Mouse (Mus musculus) heart, postnatal 0 days (tissue): ENCODE results near the gene Srsf10. TPM values are rescaled to one million over a fixed set of nuclear protein-coding genes. Genes with fewer than 3 reads are reported as not detected.

Source experiments
- ATAC-seq: fragments of 200-750 bp; cut with Nextera tagmentation; 2 replicates; pipeline ENCODE4 v1.8.0; 2017; ENCODE audit warnings: low read depth, moderate number of reproducible peaks, moderate library complexity; ENCODE audit not compliant: insufficient read depth
- DNase-seq: peaks from one replicate; pipeline ENCODE4 v3.0.0-alpha.2; 2016; ENCODE audit warnings: low spot score
- H3K27ac ChIP-seq: fragments of 300-500 bp; sonication (generic); 2 replicates; pipeline ENCODE4 v1.5.1; 2014; ENCODE audit warnings: low read depth, mild to moderate bottlenecking
- H3K27me3 ChIP-seq: fragments of 300-500 bp; sonication (generic); 2 replicates; pipeline ENCODE4 v1.6.1; 2014; ENCODE audit warnings: low read length, mixed read lengths; ENCODE audit not compliant: control insufficient read depth, insufficient read depth
- H3K36me3 ChIP-seq: fragments of 300-500 bp; sonication (generic); replicated peaks from 2 replicates; pipeline ENCODE4 v1.6.1; 2014; ENCODE audit warnings: low read length, mixed read lengths; ENCODE audit not compliant: control insufficient read depth, insufficient read depth
- H3K4me1 ChIP-seq: fragments of 300-500 bp; sonication (generic); 2 replicates; pipeline ENCODE4 v1.6.1; 2014; ENCODE audit warnings: antibody characterized with exemption; ENCODE audit not compliant: control insufficient read depth, insufficient read depth
- H3K4me2 ChIP-seq: fragments of 300-500 bp; sonication (generic); 2 replicates; pipeline ENCODE4 v1.6.1; 2014; ENCODE audit warnings: low read depth, mild to moderate bottlenecking, low read length, moderate library complexity
- H3K4me3 ChIP-seq: fragments of 300-500 bp; sonication (generic); 2 replicates; pipeline ENCODE4 v1.5.1; 2014; ENCODE audit warnings: low read depth, low read length
- H3K9ac ChIP-seq: fragments of 300-500 bp; sonication (generic); replicated peaks from 2 replicates; pipeline ENCODE4 v1.6.1; 2014; ENCODE audit warnings: low read depth, low read length, mixed read lengths
- H3K9me3 ChIP-seq: fragments of 300-500 bp; sonication (generic); replicated peaks from 2 replicates; pipeline ENCODE4 v1.6.1; 2016; ENCODE audit warnings: low read length; ENCODE audit not compliant: control insufficient read depth
- CTCF ChIP-seq: IDR thresholded peaks from 2 replicates; pipeline ENCODE4 v1.5.1; 2016; ENCODE audit warnings: antibody characterized with exemption, control low read depth, low read depth
- EP300 ChIP-seq: IDR thresholded peaks from 2 replicates; pipeline ENCODE4 v1.6.1; 2016; ENCODE audit warnings: antibody characterized with exemption, low read depth
- WGBS: fragments of 180-500 bp; shearing (Covaris S2); extraction: QIAGEN DNeasy Blood & Tissue Kit; methylation state at CpG from one replicate; pipeline ENCODE4 v1.1.7; 2014; 5-methylcytosine and 5-hydroxymethylcytosine counted together
- polyA plus RNA-seq: library from polyadenylated mRNA; unstranded; fragments of >200 nt; fragmentation: Nextera tagmentation; extraction: Ambion mirVana; gene quantifications from 2 replicates; pipeline ENCODE4 v1.2.1, GENCODE M21; 2015
- total RNA-seq: library from RNA; depleted of rRNA; stranded (reverse); fragments of >200 nt; gene quantifications from 2 replicates; pipeline ENCODE4 v1.2.3, GENCODE M21; 2014; ENCODE audit warnings: low replicate concordance; rRNA removed

The Srsf10 gene
- total and polyA plus RNA-seq, 2 experiments from 2014 or later = 63.6 to 97.0 TPM

DNA sequence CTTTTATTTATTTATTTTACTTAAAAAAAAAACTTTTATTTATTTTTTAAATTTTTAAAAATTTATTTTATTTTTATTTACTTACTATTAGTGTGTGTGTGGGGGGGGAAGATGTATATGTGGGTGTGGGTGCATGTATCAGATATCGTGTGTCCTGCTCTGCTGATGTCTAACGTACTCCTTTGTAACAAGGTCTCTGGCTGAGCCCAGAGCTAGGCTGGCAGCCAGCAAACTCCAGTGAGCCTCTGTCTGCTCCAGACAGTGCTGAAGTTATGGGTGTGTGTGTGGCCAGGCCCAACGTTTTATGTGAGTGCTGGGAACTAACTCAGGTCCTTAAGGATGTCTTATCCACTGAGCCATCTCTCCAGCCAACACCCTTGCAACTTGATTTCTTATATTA is 56.6 kb downstream of the Srsf10 start:
- TF ChIP-seq CTCF (no peak), EP300 (no peak)
- ATAC-seq (no peak), DNase-seq (no peak)
- H3K4me3 ChIP-seq = no peak overlapping the region
- H3K9me3 ChIP-seq = no peaks in the 10 kb centered on the region
- H3K27ac ChIP-seq = peak overlapping the region; percentile 52; the same call in 1 of the 2 replicates
- H3K4me2 ChIP-seq = no peak overlapping the region
- no peaks in the 10 kb centered on the region for H3K4me1 ChIP-seq
- H3K9ac ChIP-seq = no peak overlapping the region
- H3K27me3 ChIP-seq = no peaks in the 10 kb centered on the region
- 48% methylated on average over 3 of the region's 3 CpGs for WGBS
- H3K36me3 ChIP-seq = no peaks in the 10 kb centered on the region

DNA sequence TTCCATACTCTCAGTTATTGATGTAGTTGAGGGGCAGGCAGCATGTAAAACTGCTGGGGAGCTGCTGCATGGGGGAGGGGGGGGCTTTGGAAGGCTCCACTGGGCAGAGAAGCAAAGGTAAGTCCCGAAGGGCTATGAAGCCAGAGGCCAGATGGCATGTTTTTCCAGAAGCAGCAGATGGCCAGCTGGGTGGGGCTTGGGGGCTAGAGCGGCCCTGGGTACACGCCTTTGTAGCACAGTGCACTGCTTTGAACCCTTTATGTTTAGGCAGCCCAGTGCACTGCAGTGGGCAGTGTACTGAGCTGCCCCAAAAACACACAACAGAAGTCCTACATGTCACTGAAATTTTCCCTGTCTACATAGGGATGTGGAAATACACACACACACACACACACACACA is 57.3 kb downstream of the Srsf10 start:
- H3K9ac ChIP-seq = no peak overlapping the region
- 57% methylated on average over 3 of the region's 3 CpGs for WGBS
- no peak overlapping the region for H3K4me3 ChIP-seq
- H3K4me1 ChIP-seq = no peaks in the 10 kb centered on the region
- ATAC-seq = no peak
- H3K9me3 ChIP-seq = no peaks in the 10 kb centered on the region
- DNase-seq = no peak
- TF ChIP-seq CTCF (no peak), EP300 (no peak)
- no peak overlapping the region for H3K4me2 ChIP-seq
- H3K36me3 ChIP-seq = no peaks in the 10 kb centered on the region
- H3K27ac ChIP-seq = no peak overlapping the region
- no peaks in the 10 kb centered on the region for H3K27me3 ChIP-seq

DNA sequence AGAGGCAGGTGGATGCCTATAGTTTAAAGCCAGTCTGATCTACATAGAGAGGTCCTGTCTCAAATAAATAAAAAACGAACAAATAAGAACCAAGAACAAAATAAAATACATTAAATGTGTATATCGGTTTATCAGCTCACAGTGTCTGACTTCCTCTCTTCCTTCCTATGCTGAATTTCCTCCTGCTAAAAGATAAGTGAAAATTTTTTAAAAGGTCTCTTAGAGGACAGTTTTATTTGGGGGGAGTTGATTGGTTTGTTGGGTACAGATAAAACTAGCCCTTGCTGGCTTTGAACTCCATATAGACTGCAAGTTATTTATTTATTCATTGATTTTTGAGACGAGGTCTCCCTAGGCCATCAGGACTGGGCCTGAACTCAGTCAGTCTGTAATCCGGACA is 57.9 kb downstream of the Srsf10 start:
- WGBS = 56% methylated on average over 4 of the region's 4 CpGs
- ATAC-seq = no peak

DNA sequence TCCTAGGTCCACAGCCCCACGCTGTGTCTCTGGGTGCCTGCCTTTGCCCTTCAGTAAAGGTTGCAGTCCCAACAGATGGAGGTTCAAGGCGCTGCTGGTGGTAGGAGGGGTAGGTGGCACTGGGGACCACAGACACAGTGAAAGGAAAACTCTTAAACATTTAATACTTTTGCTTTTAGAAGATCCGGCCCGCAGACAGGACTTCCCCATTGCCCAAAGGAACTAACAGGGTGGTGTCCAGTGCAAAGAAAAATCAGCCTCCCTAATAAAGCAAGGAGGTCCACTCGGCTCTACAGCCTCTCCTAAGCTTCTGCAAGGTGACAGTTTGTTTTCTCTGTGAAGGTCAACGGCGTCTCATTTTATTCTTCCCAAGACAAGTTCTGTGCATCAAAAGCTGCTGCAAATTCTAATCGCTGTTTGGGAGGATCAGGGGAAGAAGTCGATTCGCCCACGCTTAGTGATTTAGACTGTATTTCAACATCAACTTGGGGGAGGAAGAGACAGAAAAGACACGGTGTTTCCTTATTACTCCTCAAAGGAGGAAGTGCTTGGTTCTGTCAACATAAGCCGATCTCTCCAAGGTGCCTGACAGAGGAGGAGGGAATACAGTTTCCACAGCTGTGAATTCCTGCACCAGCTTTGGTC is 63.2 kb downstream of the Srsf10 start:
- H3K9me3 ChIP-seq = no peaks in the 10 kb centered on the region
- no peaks in the 10 kb centered on the region for H3K27me3 ChIP-seq
- no peaks in the 10 kb centered on the region for H3K4me1 ChIP-seq
- H3K27ac ChIP-seq = peak overlapping the region; percentile 26; the same call in 1 of the 2 replicates
- ATAC-seq (no peak), DNase-seq (no peak)
- no peaks in the 10 kb centered on the region; the same call in 1 of the 2 replicates for H3K36me3 ChIP-seq
- 69% methylated on average over 13 of the region's 13 CpGs for WGBS
- no peak overlapping the region for H3K4me2 ChIP-seq
- no peak overlapping the region for H3K4me3 ChIP-seq
- H3K9ac ChIP-seq = no peak overlapping the region
- TF ChIP-seq EP300 (no peak), CTCF (no peak)

More for the DNA sequence above, 57.9 kb downstream of the Srsf10 start:
- H3K27ac ChIP-seq = no peak overlapping the region
- H3K4me3 ChIP-seq = no peak overlapping the region
- no peaks in the 10 kb centered on the region for H3K36me3 ChIP-seq
- DNase-seq = no peak
- H3K9me3 ChIP-seq = no peaks in the 10 kb centered on the region
- H3K4me2 ChIP-seq = no peak overlapping the region
- no peak overlapping the region for H3K9ac ChIP-seq
- no peak for TF ChIP-seq EP300
- TF ChIP-seq CTCF = no peak
- no peaks in the 10 kb centered on the region for H3K27me3 ChIP-seq
- H3K4me1 ChIP-seq = no peaks in the 10 kb centered on the region

GRCm38 (mm10) chr4:135919280-135919639 is 63.7 kb downstream of the Srsf10 start:
- ATAC-seq (no peak), DNase-seq (no peak)
- Histone ChIP-seq H3K27me3 (no peaks in the 10 kb centered on the region), H3K4me3 (no peak overlapping the region), H3K9me3 (no peaks in the 10 kb centered on the region), H3K9ac (no peak overlapping the region), H3K4me2 (no peak overlapping the region), H3K36me3 (no peaks in the 10 kb centered on the region; the same call in 1 of the 2 replicates), H3K4me1 (no peaks in the 10 kb centered on the region), H3K27ac (no peak overlapping the region)
- 93% methylated on average over 3 of the region's 3 CpGs for WGBS
- TF ChIP-seq EP300 (no peak), CTCF (no peak)

Other genes with a start within 250 kb of the Srsf10 start
- 1.9 and 2.4 TPM in 2 replicates for gene Ifnlr1, start 169.5 kb upstream of the Srsf10 start, total RNA-seq
- gene Ifnlr1, start 169.5 kb upstream of the Srsf10 start, polyA plus RNA-seq = 0.77 and 1.0 TPM in 2 replicates
- gene Il22ra1, start 127.6 kb upstream of the Srsf10 start, total RNA-seq = not detected in 2 replicates
- gene Il22ra1, start 127.6 kb upstream of the Srsf10 start, polyA plus RNA-seq = not detected in 2 replicates
- gene Myom3, start 96.0 kb upstream of the Srsf10 start, total RNA-seq = 0.12 and 0.27 TPM in 2 replicates
- gene Myom3, start 96.0 kb upstream of the Srsf10 start, polyA plus RNA-seq = 0.80 and 0.82 TPM in 2 replicates
- 78.7 and 80.8 TPM in 2 replicates for gene Pnrc2, start 18.1 kb downstream of the Srsf10 start, total RNA-seq
- gene Pnrc2, start 18.1 kb downstream of the Srsf10 start, polyA plus RNA-seq = 107 and 111 TPM in 2 replicates
- 0.15 and 0.27 TPM in 2 replicates for gene Cnr2, start 39.6 kb downstream of the Srsf10 start, total RNA-seq
- gene Cnr2, start 39.6 kb downstream of the Srsf10 start, polyA plus RNA-seq = 0.36 and 0.44 TPM in 2 replicates
- gene Fuca1, start 65.0 kb downstream of the Srsf10 start, total RNA-seq = 24.3 and 30.3 TPM in 2 replicates
- 48.4 and 50.4 TPM in 2 replicates for gene Fuca1, start 65.0 kb downstream of the Srsf10 start, polyA plus RNA-seq
- 44.3 and 48.8 TPM in 2 replicates for gene Hmgcl, start 90.7 kb downstream of the Srsf10 start, total RNA-seq
- 97.5 and 101 TPM in 2 replicates for gene Hmgcl, start 90.7 kb downstream of the Srsf10 start, polyA plus RNA-seq
- 6.7 and 18.2 TPM in 2 replicates for gene Gale, start 108.0 kb downstream of the Srsf10 start, total RNA-seq
- 10.4 and 11.8 TPM in 2 replicates for gene Gale, start 108.0 kb downstream of the Srsf10 start, polyA plus RNA-seq
- gene Lypla2, start 116.9 kb downstream of the Srsf10 start, total RNA-seq = 53.0 and 58.4 TPM in 2 replicates
- 63.3 and 66.8 TPM in 2 replicates for gene Lypla2, start 116.9 kb downstream of the Srsf10 start, polyA plus RNA-seq
- gene Pithd1, start 131.5 kb downstream of the Srsf10 start, total RNA-seq = 24.4 and 35.7 TPM in 2 replicates
- gene Pithd1, start 131.5 kb downstream of the Srsf10 start, polyA plus RNA-seq = 29.5 and 30.7 TPM in 2 replicates
- gene Eloa, start 166.0 kb downstream of the Srsf10 start, total RNA-seq = 24.8 and 28.2 TPM in 2 replicates
- gene Eloa, start 166.0 kb downstream of the Srsf10 start, polyA plus RNA-seq = 20.5 and 21.0 TPM in 2 replicates
- gene Rpl11, start 197.7 kb downstream of the Srsf10 start, total RNA-seq = 881 and 949 TPM in 2 replicates
- 229 and 242 TPM in 2 replicates for gene Rpl11, start 197.7 kb downstream of the Srsf10 start, polyA plus RNA-seq